Mouse (Mus musculus) urinary bladder, postnatal 4 days (tissue): ENCODE data around the gene Tet2.
"Not testable (repeated sequence)": the region's sequence is repeated elsewhere in the genome, so short reads cannot be mapped to it uniquely, and the experiment has no call there.

Experiments used
- DNase-seq, 2 experiments: peaks; one replicate each; pipeline ENCODE4 v3.0.0; 2021 to 2022; ENCODE audit warnings: low spot score in 2 of 2

Gene Tet2

DNA sequence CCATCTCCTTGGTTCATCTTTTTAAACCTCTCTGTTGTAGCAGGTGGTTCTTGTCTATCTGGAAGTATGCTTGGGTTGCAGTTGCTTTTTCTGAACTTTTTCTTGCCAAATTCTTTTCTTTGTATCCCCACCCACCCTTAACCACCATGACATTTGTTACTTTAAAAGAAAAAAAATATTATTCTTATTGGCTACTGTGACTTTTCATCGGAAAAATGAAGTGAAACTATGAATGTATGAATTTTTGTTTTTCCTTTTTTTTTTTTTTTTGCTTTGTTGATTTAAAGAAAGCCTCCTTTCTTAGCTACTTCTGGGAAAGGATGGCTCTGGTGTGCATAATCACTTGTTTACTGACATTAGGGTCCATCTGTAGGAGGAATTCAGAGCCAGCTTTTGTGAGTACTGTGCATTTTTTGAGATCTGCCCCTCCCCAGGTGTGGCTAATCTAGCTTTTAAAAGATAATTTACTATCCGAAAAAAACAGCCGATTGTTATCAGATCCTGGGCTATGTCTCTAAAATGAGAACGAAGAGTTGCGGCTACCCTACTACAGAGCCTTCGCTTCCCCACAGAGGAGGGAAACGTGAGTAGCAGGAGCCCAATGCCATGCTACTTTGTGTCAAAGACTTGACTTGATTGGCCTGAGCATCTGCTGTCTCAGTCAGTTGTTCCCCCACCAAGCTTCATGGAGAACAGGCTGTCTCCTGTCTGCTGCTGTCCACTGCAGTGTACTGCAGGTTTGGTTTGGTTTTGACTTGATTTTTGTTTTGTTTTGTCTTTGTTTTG, 4.6 kb upstream of the Tet2 start:
- DNase-seq = peak in 1 of 2 experiments; percentile 30

DNA sequence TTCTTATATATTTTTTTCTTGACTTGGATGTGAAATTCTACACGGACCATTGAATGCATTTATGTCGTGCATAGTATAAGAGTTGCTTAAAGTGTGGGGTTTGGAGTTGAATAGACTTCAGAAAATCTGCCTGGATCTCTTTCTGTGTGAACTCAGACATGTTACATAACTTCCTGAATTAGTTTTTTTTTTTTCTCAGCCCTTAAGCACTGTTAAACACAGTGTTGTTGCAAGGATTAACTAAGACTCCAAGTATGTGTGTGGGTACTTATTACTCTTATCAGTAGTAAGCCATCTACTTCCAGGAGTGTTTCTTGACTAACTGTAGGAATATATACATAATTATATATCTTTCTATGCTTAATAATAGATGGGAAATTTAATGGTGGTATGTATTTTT, 3.7 kb upstream of the Tet2 start:
- DNase-seq = no peak

DNA sequence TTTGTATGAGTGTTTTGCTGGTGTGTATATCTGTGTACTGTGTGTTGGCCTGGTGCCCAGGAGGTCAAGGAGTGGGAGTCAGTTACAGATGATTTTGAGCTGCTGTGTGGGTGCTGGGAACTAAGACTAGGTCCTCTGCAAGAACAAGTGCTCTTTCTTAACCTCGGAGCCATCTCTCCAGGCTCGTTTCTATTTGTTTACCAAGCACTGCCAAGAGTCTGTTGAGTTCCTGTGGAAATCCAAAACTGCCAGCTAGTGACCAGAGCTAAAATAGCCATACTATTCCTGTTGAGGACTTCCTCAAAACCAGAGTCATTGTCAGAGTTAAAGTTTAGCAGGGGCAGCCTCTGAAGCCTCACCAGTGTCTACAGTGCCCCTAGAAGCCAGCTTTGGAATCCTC, 1.9 kb upstream of the Tet2 start:
- peak in 1 of 2 experiments; percentile 56 for DNase-seq

DNA sequence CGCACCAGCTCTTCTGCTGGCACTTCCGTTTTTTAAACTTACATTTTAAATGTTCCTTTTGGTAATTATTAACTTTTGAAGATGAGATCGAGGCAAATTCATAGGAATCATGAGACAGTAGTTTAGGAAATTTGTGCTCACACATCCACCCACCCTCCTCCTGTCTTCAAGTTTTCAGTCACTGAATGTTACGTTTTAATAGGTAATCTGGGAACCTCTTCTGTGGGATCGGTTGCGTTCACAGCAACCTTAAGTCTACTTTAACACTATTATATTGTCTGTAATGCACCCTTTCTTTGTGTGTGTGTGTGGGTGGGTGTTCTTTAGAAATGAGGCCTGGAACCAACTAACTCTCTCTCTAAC, 346 bp upstream of the Tet2 start:
- DNase-seq = no peak

DNA sequence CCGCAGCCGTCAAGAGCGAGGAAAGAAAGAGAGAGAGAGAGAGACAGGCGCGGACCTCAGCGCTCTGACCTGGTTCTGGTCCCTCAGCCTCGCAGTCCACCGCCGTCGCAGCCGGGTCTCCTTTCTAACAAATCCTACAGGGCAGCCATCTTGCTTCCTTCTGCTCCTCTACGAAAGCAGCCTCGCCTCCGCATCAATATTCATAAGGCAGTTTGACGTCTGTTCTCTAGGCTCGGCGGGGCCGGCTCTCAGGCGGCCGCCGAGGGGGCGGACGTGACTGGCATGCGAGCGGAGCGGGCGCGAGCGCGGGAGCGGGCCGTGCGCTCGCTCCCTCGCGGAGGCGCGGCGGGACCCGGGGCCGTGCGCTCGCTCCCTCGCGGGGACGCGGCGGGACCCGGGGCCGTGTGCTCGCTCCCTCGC, 798 bp downstream of the Tet2 start:
- DNase-seq = peak; percentile 82 to 84

DNA sequence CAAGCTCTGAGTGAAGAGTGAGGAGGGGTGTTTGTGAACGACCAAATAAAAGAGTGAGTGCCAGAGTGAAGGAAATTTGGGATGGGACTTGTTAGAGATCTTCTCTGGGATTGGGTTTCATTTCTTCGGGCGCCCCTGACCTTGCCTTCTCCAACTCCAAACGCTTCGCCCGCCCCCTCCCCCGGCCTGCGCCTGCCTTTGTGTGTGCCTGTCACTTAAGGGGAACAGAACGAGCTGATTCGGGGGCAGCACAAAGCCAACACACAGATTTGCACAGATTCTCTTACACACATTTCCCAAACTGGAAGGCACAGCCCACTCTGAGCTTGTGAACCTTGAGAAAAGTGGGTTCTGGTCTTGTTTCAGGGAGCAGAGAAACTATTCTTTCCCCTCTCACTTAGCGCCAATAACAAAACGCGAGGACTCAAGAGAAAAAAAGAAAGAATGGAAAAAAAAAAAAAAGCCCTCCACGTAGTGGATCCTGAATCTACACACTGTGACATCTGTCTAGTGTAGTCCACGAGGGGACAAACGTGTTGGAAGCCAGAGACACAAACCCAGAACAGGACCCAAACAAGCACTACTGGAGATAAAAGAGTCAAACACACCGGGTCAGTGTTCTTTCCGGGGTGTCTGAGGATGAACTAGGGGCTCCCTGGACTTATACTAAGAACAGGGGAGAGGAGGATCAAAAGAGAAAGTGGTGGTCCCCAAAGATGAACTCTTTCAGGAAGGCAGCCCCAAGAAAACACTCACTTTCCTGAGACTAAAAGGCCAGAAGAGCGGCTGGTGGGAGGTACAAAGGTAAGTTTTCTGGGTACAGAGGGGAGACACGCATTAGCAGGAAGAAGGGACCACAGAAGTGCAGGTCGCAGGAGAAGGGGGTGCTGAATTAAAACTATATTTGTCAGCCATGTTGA, 1.6 kb downstream of the Tet2 start:
- peak in 1 of 2 experiments; percentile 23 for DNase-seq

DNA sequence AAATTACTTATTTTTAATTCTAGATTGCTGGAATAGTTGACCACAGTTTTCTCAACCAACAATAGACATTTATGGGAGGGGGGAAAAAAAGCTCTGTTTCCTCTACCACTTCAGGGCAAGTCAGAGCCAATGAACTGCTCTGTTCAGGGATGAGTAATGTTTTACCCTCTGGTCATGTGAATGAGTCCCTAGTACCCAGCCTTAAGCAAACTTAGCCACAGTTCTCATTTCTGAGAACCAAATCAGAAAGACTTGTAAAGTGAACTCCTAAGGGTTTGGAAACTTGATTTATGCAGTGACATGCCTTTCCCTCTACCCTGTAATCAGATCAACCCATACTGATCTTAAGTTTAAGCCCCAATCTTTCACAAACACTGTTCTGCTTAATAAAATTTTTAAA, 2.9 kb downstream of the Tet2 start:
- no peak for DNase-seq

DNA sequence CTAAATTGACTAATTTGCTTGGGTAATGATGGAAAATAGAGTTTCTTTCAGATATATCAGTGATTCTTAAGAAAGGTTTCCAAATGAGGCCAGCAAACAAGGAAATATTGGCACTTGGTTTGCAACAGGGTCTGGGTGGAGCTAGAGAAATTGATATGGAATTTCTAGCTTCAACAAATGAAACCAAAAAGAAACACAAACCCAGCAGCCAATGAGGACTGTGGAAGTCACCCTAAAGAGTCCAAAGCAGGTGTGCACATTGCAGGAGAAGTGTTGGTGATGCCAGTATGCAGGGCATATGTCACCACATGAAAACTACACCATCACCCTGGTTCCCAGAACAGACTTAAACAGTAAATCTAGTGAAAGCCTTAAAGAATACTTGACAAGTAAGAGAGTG, 3.9 kb downstream of the Tet2 start:
- DNase-seq = no peak

DNA sequence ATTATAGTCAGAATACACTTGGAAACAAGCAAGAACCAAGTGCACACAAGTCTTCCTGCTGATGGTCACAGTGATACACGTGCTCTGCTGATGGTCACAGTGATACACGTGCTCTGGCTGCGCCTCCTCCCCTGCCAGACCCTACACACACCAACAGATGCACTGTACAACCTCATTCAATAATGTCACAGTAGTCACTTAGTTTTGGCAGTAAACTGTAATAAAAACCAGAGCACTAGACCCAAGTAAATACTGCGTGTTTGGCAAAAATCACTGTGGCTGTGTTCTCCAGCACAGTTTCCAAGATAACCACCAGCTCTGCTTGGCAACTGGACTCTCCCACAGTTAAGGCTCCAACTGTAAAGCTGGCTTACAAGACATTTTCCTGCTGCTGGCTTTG, 4.9 kb downstream of the Tet2 start:
- no peak for DNase-seq

DNA sequence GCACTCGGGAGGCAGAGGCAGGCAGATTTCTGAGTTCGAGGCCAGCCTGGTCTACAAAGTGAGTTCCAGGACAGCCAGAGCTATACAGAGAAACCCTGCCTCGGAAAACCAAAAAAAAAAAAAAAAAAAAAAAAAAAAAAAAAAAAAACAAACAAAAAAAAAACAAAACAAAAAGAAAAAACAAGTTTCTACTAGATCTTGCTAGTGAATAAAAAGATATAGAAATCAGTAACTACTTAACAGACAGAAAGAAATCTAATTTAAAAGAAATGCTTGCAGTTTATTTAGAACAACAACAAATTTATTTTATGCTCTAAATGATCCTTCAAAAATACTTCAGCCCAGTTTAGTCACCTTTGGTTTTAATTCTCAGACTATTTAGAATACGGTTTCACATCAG, 6.4 kb downstream of the Tet2 start:
- DNase-seq = not testable (repeated sequence)

DNA sequence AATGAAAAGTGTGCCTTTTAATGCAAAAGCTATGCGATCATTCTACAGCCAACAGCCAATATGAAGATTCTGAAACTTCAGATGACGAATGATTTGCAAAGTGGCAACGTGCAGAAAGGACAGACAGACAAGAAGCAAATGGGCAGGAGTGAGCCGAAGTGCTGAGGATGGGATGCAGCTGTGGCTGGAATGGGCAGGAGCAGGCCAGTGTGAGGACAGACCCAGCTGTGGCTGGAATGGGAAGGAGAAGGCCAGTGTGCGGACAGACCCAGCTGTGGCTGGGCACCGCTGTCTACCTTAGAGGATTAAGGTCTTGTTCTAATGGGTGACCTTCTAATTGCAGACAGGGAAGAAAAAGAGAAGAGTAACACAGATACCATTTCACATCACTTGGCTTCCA, 9.3 kb downstream of the Tet2 start:
- no peak for DNase-seq

DNA sequence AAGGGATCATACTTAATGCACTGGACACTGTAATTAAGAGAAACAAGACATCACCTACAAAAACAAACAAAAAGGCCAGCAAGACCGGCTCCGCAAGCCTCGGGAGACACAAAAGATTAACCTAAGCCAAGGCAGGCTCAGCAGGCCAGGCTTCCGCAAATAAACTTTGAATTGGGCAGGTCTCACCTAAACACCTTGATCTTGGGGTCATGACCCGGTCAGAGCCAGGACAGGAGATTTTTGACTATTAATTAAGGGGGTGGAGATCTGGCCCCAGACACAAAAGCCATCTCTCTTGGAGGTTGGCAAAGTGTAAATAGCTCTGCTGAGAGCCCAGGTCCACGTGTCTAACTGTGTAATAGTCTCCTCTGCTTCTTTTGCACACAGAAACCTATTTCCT, 10.9 kb downstream of the Tet2 start:
- no peak for DNase-seq

DNA sequence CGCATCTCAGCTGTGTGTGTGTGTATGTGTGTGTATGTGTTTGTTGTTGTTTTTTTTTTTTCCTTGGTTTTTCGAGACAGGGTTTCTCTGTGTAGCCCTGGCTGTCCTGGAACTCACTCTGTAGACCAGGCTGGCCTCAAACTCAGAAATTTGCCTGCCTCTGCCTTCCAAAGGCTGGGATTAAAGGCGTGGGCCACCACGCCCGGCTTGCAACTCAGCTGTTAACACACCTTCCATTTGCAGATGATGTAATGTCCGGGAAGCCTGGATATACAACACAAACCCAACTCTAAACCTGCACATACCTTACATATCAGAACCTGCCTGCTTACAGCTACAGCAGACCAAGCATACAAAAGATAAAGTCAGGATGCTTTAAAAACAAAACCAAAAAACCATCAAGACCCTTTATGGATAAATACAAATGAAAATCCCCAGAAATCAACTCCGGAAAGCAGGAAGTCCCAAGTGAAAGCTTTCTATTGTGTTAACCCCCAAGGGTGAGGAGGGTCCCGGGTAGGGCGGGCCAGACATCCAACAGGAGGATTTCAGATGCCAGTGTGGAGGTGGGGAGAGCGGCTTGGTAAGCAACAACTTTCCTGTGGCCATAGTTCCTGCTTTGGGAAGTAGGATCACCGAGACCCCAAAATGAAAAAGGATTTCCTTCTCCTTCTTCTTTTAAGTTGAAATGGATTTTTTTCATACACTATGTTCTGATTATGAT, 11.5 kb downstream of the Tet2 start:
- no peak for DNase-seq

DNA sequence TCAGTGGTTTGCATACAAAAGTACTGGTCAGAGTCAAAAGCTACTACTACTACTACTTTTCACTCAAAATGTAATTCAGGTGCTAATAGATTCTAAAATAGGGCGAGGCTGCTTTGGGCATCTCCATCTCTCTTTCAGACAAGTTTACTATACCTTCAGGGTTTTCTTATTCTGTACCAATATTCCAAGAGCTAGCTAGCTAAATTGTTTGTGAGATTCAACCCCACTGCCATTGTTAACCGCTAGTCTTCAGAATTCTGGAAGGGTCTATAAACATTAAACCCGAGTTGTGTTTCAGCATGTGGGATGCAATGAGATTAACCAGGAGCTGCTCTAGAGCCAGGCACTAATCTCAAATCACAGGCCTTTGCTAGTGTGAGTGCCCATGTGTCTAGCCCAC, 12.1 kb downstream of the Tet2 start:
- no peak for DNase-seq

DNA sequence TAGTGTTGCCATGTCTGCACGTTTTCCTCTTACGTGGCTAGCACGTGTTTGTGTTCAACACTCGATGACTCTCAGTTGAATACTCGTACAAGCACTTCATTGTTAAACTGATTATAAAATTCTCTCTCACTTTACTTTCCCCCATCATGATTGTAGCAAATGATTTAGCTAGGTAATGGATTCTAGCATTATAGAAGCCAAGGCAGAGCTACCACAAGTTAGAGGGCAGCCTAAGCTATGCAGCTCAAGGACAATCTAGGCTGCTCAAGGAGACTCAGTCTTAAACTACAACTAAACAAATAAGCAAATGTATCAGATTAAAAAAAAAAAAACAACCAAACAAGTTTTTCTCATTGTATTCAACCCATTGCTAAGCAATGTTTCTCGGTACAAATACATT, 12.7 kb downstream of the Tet2 start:
- DNase-seq = no peak

DNA sequence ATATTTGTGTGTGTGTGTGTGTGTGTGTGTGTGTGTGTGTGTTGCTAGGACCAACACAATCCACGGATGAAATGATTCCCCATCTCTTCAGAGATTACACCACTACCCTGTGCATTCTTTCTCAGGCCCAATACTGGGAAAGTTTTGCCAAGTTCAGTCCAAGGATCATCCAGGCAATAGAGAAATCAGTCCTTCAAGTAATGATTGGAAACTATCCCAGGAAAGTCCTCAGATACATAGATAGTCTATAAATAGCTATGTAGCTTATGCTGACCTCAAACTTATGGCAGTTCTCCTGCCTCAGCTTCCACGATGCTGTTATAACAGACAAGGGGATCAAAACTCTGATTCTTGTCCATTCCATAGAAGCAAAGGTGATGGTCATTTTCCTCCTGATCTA, 13.8 kb downstream of the Tet2 start:
- no peak for DNase-seq

DNA sequence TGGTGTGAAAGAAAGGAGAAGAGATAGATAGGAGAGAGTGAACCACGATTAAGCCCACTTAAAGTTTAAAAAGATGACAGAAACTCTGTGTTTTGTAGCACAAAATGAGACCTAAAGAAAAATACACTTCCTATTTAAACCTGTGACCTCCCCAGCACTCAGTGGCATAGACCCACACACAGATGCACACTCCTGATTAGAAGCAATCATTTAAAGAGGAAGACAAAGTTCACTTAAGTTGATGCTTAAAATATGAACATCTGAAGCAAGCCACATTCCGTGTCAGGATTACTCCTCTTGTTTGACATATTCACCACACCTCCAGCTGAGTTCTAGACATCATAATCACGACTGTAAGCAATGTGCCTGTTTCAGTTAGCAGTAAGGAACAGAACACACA, 14.3 kb downstream of the Tet2 start:
- DNase-seq = no peak

DNA sequence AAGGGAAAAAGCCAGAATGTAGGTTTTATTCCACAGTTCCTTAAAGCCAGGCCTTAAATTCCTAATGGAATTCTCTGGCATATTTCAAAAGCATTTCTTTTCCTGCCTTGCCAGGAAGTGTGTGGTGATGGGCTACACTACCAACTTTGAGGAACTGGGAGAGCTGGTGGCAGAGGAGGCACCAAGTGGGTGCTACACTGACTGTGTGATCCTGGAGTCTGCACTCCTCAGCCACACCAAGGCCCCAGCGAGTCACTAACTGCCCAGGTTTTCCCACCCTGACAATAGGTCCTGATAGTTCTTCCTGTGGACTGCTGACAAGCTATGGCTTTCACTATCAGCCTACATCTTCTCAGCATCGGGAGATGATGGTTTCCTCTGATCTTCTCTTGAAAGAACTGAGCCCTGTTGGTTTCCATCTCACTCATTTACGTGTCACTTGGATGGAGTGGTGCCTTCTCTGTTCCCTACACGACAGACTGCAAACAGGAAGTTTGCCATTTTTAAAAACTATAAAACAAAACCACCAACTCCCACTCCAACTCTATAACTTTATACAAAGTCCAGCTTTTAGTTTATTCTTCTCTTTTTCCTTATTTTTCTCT, 18.7 kb downstream of the Tet2 start:
- no peak for DNase-seq

DNA sequence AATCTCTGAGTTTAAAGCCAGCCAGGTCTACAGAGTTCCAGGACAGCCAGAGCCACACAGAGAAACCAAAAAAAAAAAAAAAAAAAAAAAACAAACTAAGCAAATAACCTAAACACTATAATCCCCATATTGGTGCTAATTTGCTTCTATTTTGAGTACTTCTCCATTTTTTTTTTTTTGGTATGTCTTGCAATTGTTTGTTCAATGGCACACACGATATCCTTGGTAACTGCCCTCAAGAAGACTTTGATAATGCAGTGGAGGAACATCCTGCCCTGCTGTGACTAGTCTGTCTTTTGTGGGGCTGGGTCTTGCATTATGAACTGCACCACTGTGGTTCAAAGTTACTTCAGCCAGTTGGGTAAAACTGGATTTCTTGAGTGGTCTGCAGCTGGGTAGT, 19.4 kb downstream of the Tet2 start:
- no peak for DNase-seq

DNA sequence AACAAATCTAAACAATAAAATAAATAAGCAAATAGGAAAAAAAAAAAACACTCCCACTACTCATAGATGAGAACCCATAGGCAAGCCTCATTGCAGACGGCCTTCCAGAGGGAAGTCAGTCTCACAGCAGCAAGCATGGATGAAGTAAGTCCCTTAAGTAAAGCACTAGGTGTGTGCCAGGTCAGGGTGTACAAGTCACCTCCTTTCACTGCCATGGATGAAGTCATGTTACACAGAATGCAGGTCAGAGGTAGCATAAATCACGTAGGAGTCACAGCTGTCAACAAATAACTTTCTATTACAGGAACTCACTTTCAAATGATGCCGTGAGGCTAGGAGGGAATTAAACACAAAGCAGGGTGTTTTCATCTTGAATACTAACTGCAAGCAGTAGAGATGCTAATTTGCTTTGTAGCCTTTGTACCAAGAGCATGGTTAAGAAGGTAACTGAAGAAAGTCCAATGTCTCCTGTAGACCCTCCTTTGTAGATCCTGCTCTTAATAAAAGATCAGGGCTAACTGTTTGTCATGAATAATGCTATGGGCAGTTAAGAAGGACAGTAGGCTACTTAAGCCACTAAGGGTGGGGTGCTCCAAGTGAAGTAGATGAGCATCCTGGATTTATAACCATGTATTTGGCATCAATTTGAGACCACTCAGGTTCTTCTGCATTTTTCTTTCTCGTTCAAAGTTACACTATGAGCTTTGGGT, 20.4 kb downstream of the Tet2 start:
- DNase-seq = no peak

DNA sequence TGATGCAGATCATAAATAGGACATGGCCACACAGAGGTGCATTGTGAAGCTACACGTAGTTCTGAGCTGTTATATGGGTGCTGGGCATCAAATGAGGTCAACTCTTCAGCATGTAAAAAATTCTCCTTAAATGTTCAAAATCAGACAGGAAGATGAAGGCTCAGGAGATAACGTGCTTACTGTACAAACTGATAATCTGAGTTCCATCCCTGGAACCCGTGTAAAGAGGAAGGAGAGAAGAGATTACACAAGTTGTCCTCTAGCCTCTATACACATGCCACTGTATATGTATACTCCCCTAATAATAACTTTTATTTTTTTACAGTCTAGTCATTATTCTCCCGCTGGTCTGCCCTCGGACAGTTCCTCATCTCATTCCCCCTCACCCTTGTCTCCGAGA, 21.7 kb downstream of the Tet2 start:
- DNase-seq = no peak
